Mouse (Mus musculus) large intestine, adult 2 months (tissue): ENCODE data around the gene Paqr5. TPM values are rescaled to one million over a fixed set of nuclear protein-coding genes. Genes with fewer than 3 reads are reported as not detected.

ENCODE experiments used
- DNase-seq: peaks from one replicate; pipeline ENCODE4 v3.0.0-alpha.2; 2012; ENCODE audit warnings: low read depth, low spot score
- WGBS: fragments of 180-500 bp; shearing (Covaris S2); methylation state at CpG from one replicate; pipeline ENCODE4 v1.1.7; 2018; 5-methylcytosine and 5-hydroxymethylcytosine counted together
- polyA plus RNA-seq: library from polyadenylated mRNA; depleted of rRNA; stranded (reverse); fragments of >200 nt; gene quantifications from 2 replicates; pipeline ENCODE4 v1.2.3, GENCODE M21; 2012

Gene Paqr5
- polyA plus RNA-seq, 1 experiment: 28.3 TPM

- DNase-seq: no peak
- WGBS: 56% methylated on average over 4 of the region's 4 CpGs
These were observed 61.2 kb downstream of the Paqr5 start for GRCm38 (mm10) chr9:61965411-61965930.

- no peak for DNase-seq
- 86% methylated on average over 6 of the region's 6 CpGs for WGBS
These were observed 63.3 kb downstream of the Paqr5 start for GRCm38 (mm10) chr9:61963356-61963755.

- WGBS: 82% methylated on average over 4 of the region's 4 CpGs
- no peak for DNase-seq
These were observed 65.5 kb downstream of the Paqr5 start for GRCm38 (mm10) chr9:61961181-61961580.

GRCm38 (mm10) chr9:61960753-61961152 is 65.9 kb downstream of the Paqr5 start:
- WGBS: 28% methylated on average over 5 of the region's 5 CpGs
- no peak for DNase-seq

GRCm38 (mm10) chr9:61959921-61960569 is 66.6 kb downstream of the Paqr5 start:
- DNase-seq: no peak
- 36% methylated on average over 1 of the region's 1 CpGs for WGBS

GRCm38 (mm10) chr9:61954707-61955106 is 71.9 kb downstream of the Paqr5 start:
- DNase-seq: no peak

GRCm38 (mm10) chr9:61952241-61952640 is 74.4 kb downstream of the Paqr5 start:
- WGBS: 88% methylated on average over 7 of the region's 7 CpGs
- no peak for DNase-seq

GRCm38 (mm10) chr9:61947402-61948346 is 79.0 kb downstream of the Paqr5 start:
- WGBS: 3% methylated on average over 24 of the region's 24 CpGs

GRCm38 (mm10) chr9:61946623-61947401 is 79.8 kb downstream of the Paqr5 start, which contains the start of gene Kif23:
Kif23 (minus strand) TSS chr9:61946774.
- WGBS: under 1% methylated on average over 43 of the region's 44 CpGs
- peak; percentile 70 for DNase-seq

More at GRCm38 (mm10) chr9:61947402-61948346, 79.0 kb downstream of the Paqr5 start:
- peak; percentile 80 for DNase-seq

GRCm38 (mm10) chr9:61945973-61946611 is 80.6 kb downstream of the Paqr5 start:
- no peak for DNase-seq
- 1% methylated on average over 38 of the region's 38 CpGs for WGBS

GRCm38 (mm10) chr9:61941054-61941453 is 85.6 kb downstream of the Paqr5 start:
- WGBS: 93% methylated on average over 3 of the region's 3 CpGs
- no peak for DNase-seq

- 76% methylated on average over 2 of the region's 2 CpGs for WGBS
- no peak for DNase-seq
These were observed 93.3 kb downstream of the Paqr5 start for GRCm38 (mm10) chr9:61933333-61933732.

- no peak for DNase-seq
- 89% methylated on average over 3 of the region's 3 CpGs for WGBS
These were observed 94.6 kb downstream of the Paqr5 start for GRCm38 (mm10) chr9:61932009-61932408.

- 84% methylated on average over 10 of the region's 10 CpGs for WGBS
- DNase-seq: no peak
These were observed 101.5 kb downstream of the Paqr5 start for GRCm38 (mm10) chr9:61925086-61925660.

GRCm38 (mm10) chr9:61920331-61920730 is 106.3 kb downstream of the Paqr5 start:
- no peak for DNase-seq
- 89% methylated on average over 6 of the region's 6 CpGs for WGBS

GRCm38 (mm10) chr9:61919464-61919863 is 107.2 kb downstream of the Paqr5 start:
- no peak for DNase-seq
- 94% methylated on average over 5 of the region's 5 CpGs for WGBS

- DNase-seq: no peak
- WGBS: 82% methylated on average over 6 of the region's 6 CpGs
These were observed 109.2 kb downstream of the Paqr5 start for GRCm38 (mm10) chr9:61917436-61917835.

- WGBS: 92% methylated on average over 3 of the region's 3 CpGs
- DNase-seq: no peak
These were observed 109.7 kb downstream of the Paqr5 start for GRCm38 (mm10) chr9:61916986-61917385.
